Mouse (Mus musculus): ENCODE data around the gene Ide. TPM values are rescaled to one million over a fixed set of nuclear protein-coding genes. Genes with fewer than 3 reads are reported as not detected.

Ide gene
- polyA plus RNA-seq, 1 experiment from 2014 or later, result 54.3 TPM

- no peak overlapping the region for H3K9ac ChIP-seq
- WGBS, result 92% methylated on average over 6 of the region's 6 CpGs
- H3K27me3 ChIP-seq (ENCODE audit: control insufficient read depth, insufficient read depth, low read length), result no peaks in the 10 kb centered on the region
- no peak overlapping the region for H3K4me3 ChIP-seq (replicated peaks; ENCODE audit: low read length)
- no peak overlapping the region for H3K4me2 ChIP-seq (replicated peaks)
- H3K36me3 ChIP-seq (replicated peaks; ENCODE audit: control insufficient read depth, insufficient read depth), result peaks cover 56% of the 10 kb centered on the region
- DNase-seq (ENCODE audit: low spot score), result no peak
- H3K9me3 ChIP-seq (ENCODE audit: control insufficient read depth, low read length), result no peaks in the 10 kb centered on the region
- H3K27ac ChIP-seq, result no peak overlapping the region
- no peak for ATAC-seq (ENCODE audit: low FRiP score)
- H3K4me1 ChIP-seq (replicated peaks; ENCODE audit: control insufficient read depth, insufficient read depth, low read length), result no peaks in the 10 kb centered on the region
Measured at GRCm38 (mm10) chr19:37311426-37311825, 26.2 kb downstream of the Ide start.

- DNase-seq (ENCODE audit: low spot score), result no peak
- ATAC-seq (ENCODE audit: low FRiP score), result no peak
- WGBS, result 91% methylated on average over 4 of the region's 4 CpGs
- Histone ChIP-seq H3K9ac (no peak overlapping the region), H3K4me1 (replicated peaks; ENCODE audit: control insufficient read depth, insufficient read depth, low read length) (no peaks in the 10 kb centered on the region), H3K27ac (no peak overlapping the region), H3K4me2 (replicated peaks) (no peak overlapping the region), H3K4me3 (replicated peaks; ENCODE audit: low read length) (no peak overlapping the region), H3K27me3 (ENCODE audit: control insufficient read depth, insufficient read depth, low read length) (no peaks in the 10 kb centered on the region), H3K36me3 (replicated peaks; ENCODE audit: control insufficient read depth, insufficient read depth) (peaks cover 54% of the 10 kb centered on the region), H3K9me3 (ENCODE audit: control insufficient read depth, low read length) (no peaks in the 10 kb centered on the region)
Measured at GRCm38 (mm10) chr19:37310133-37310532, 27.5 kb downstream of the Ide start.

GRCm38 (mm10) chr19:37308941-37309340 is 28.7 kb downstream of the Ide start:
- H3K9ac ChIP-seq, result no peak overlapping the region
- H3K27me3 ChIP-seq (ENCODE audit: control insufficient read depth, insufficient read depth, low read length), result no peaks in the 10 kb centered on the region
- H3K9me3 ChIP-seq (ENCODE audit: control insufficient read depth, low read length), result no peaks in the 10 kb centered on the region
- peaks cover 44% of the 10 kb centered on the region for H3K36me3 ChIP-seq (replicated peaks; ENCODE audit: control insufficient read depth, insufficient read depth)
- WGBS, result 93% methylated on average over 7 of the region's 7 CpGs
- no peak for ATAC-seq (ENCODE audit: low FRiP score)
- H3K4me1 ChIP-seq (replicated peaks; ENCODE audit: control insufficient read depth, insufficient read depth, low read length), result no peaks in the 10 kb centered on the region
- no peak overlapping the region for H3K4me2 ChIP-seq (replicated peaks)
- H3K4me3 ChIP-seq (replicated peaks; ENCODE audit: low read length), result no peak overlapping the region
- DNase-seq (ENCODE audit: low spot score), result no peak
- no peak overlapping the region for H3K27ac ChIP-seq

- no peak for ATAC-seq (ENCODE audit: low FRiP score)
- Histone ChIP-seq H3K4me1 (replicated peaks; ENCODE audit: control insufficient read depth, insufficient read depth, low read length) (no peaks in the 10 kb centered on the region), H3K27ac (no peak overlapping the region), H3K9me3 (ENCODE audit: control insufficient read depth, low read length) (no peaks in the 10 kb centered on the region), H3K4me3 (replicated peaks; ENCODE audit: low read length) (no peak overlapping the region), H3K4me2 (replicated peaks) (no peak overlapping the region), H3K9ac (no peak overlapping the region), H3K36me3 (replicated peaks; ENCODE audit: control insufficient read depth, insufficient read depth) (peaks cover 41% of the 10 kb centered on the region), H3K27me3 (ENCODE audit: control insufficient read depth, insufficient read depth, low read length) (no peaks in the 10 kb centered on the region)
- WGBS, result 90% methylated on average over 6 of the region's 6 CpGs
- no peak for DNase-seq (ENCODE audit: low spot score)
Measured at GRCm38 (mm10) chr19:37307826-37308545, 29.7 kb downstream of the Ide start.

GRCm38 (mm10) chr19:37306176-37306575 is 31.5 kb downstream of the Ide start:
- no peak for ATAC-seq (ENCODE audit: low FRiP score)
- WGBS, result 89% methylated on average over 3 of the region's 3 CpGs

GRCm38 (mm10) chr19:37304866-37305265 is 32.8 kb downstream of the Ide start:
- Histone ChIP-seq H3K27ac (no peak overlapping the region), H3K4me2 (replicated peaks) (no peak overlapping the region), H3K9me3 (ENCODE audit: control insufficient read depth, low read length) (no peaks in the 10 kb centered on the region), H3K4me1 (replicated peaks; ENCODE audit: control insufficient read depth, insufficient read depth, low read length) (no peaks in the 10 kb centered on the region), H3K4me3 (replicated peaks; ENCODE audit: low read length) (no peak overlapping the region), H3K27me3 (ENCODE audit: control insufficient read depth, insufficient read depth, low read length) (no peaks in the 10 kb centered on the region), H3K36me3 (replicated peaks; ENCODE audit: control insufficient read depth, insufficient read depth) (peaks cover 15% of the 10 kb centered on the region), H3K9ac (no peak overlapping the region)
- 98% methylated on average over 5 of the region's 5 CpGs for WGBS
- ATAC-seq (ENCODE audit: low FRiP score) (no peak), DNase-seq (ENCODE audit: low spot score) (no peak)

More at GRCm38 (mm10) chr19:37306176-37306575, 31.5 kb downstream of the Ide start:
- H3K4me2 ChIP-seq (replicated peaks), result no peak overlapping the region
- no peaks in the 10 kb centered on the region for H3K27me3 ChIP-seq (ENCODE audit: control insufficient read depth, insufficient read depth, low read length)
- DNase-seq (ENCODE audit: low spot score), result no peak
- peaks cover 25% of the 10 kb centered on the region for H3K36me3 ChIP-seq (replicated peaks; ENCODE audit: control insufficient read depth, insufficient read depth)
- H3K4me3 ChIP-seq (replicated peaks; ENCODE audit: low read length), result no peak overlapping the region
- H3K27ac ChIP-seq, result no peak overlapping the region
- H3K9ac ChIP-seq, result no peak overlapping the region
- H3K4me1 ChIP-seq (replicated peaks; ENCODE audit: control insufficient read depth, insufficient read depth, low read length), result no peaks in the 10 kb centered on the region
- H3K9me3 ChIP-seq (ENCODE audit: control insufficient read depth, low read length), result no peaks in the 10 kb centered on the region

- H3K36me3 ChIP-seq (replicated peaks; ENCODE audit: control insufficient read depth, insufficient read depth), result peaks cover 9% of the 10 kb centered on the region
- no peak overlapping the region for H3K4me3 ChIP-seq (replicated peaks; ENCODE audit: low read length)
- ATAC-seq (ENCODE audit: low FRiP score) (no peak), DNase-seq (ENCODE audit: low spot score) (no peak)
- no peaks in the 10 kb centered on the region for H3K4me1 ChIP-seq (replicated peaks; ENCODE audit: control insufficient read depth, insufficient read depth, low read length)
- H3K27me3 ChIP-seq (ENCODE audit: control insufficient read depth, insufficient read depth, low read length), result no peaks in the 10 kb centered on the region
- 47% methylated on average over 4 of the region's 4 CpGs for WGBS
- no peak overlapping the region for H3K27ac ChIP-seq
- H3K9me3 ChIP-seq (ENCODE audit: control insufficient read depth, low read length), result no peaks in the 10 kb centered on the region
- no peak overlapping the region for H3K9ac ChIP-seq
- no peak overlapping the region for H3K4me2 ChIP-seq (replicated peaks)
Measured at GRCm38 (mm10) chr19:37304006-37304405, 33.6 kb downstream of the Ide start.

- Histone ChIP-seq H3K27ac (no peak overlapping the region), H3K4me3 (replicated peaks; ENCODE audit: low read length) (no peak overlapping the region), H3K27me3 (ENCODE audit: control insufficient read depth, insufficient read depth, low read length) (no peaks in the 10 kb centered on the region), H3K4me2 (replicated peaks) (no peak overlapping the region), H3K4me1 (replicated peaks; ENCODE audit: control insufficient read depth, insufficient read depth, low read length) (no peaks in the 10 kb centered on the region), H3K9me3 (ENCODE audit: control insufficient read depth, low read length) (no peaks in the 10 kb centered on the region), H3K9ac (no peak overlapping the region), H3K36me3 (replicated peaks; ENCODE audit: control insufficient read depth, insufficient read depth) (peaks cover 7% of the 10 kb centered on the region; the same call in 1 of the 2 replicates)
- DNase-seq (ENCODE audit: low spot score), result no peak
- WGBS, result 90% methylated on average over 3 of the region's 3 CpGs
- ATAC-seq (ENCODE audit: low FRiP score), result no peak
Measured at GRCm38 (mm10) chr19:37301733-37302132, 35.9 kb downstream of the Ide start.

- no peak overlapping the region for H3K4me3 ChIP-seq (replicated peaks; ENCODE audit: low read length)
- 85% methylated on average over 4 of the region's 4 CpGs for WGBS
- no peaks in the 10 kb centered on the region for H3K4me1 ChIP-seq (replicated peaks; ENCODE audit: control insufficient read depth, insufficient read depth, low read length)
- no peak overlapping the region for H3K4me2 ChIP-seq (replicated peaks)
- H3K36me3 ChIP-seq (replicated peaks; ENCODE audit: control insufficient read depth, insufficient read depth), result peaks cover 4% of the 10 kb centered on the region; the same call in 1 of the 2 replicates
- DNase-seq (ENCODE audit: low spot score), result no peak
- H3K9me3 ChIP-seq (ENCODE audit: control insufficient read depth, low read length), result no peaks in the 10 kb centered on the region
- no peaks in the 10 kb centered on the region for H3K27me3 ChIP-seq (ENCODE audit: control insufficient read depth, insufficient read depth, low read length)
- H3K9ac ChIP-seq, result no peak overlapping the region
- no peak overlapping the region for H3K27ac ChIP-seq
- no peak for ATAC-seq (ENCODE audit: low FRiP score)
Measured at GRCm38 (mm10) chr19:37291676-37292075, 46.0 kb downstream of the Ide start.

GRCm38 (mm10) chr19:37290906-37291305 is 46.7 kb downstream of the Ide start:
- Histone ChIP-seq H3K4me1 (replicated peaks; ENCODE audit: control insufficient read depth, insufficient read depth, low read length) (no peaks in the 10 kb centered on the region), H3K4me2 (replicated peaks) (no peak overlapping the region), H3K9ac (no peak overlapping the region), H3K9me3 (ENCODE audit: control insufficient read depth, low read length) (no peaks in the 10 kb centered on the region), H3K27ac (no peak overlapping the region), H3K27me3 (ENCODE audit: control insufficient read depth, insufficient read depth, low read length) (no peaks in the 10 kb centered on the region), H3K36me3 (replicated peaks; ENCODE audit: control insufficient read depth, insufficient read depth) (peaks cover 6% of the 10 kb centered on the region; the same call in 1 of the 2 replicates), H3K4me3 (replicated peaks; ENCODE audit: low read length) (no peak overlapping the region)
- ATAC-seq (ENCODE audit: low FRiP score) (no peak), DNase-seq (ENCODE audit: low spot score) (no peak)
- WGBS, result 92% methylated on average over 8 of the region's 8 CpGs
